Mouse (Mus musculus): ENCODE data around the gene Dnajb4.

Gene Dnajb4

GRCm38 (mm10) chr3:152166099-152166423 lies 44.0 kb downstream of the Dnajb4 start, which contains the start of gene Gipc2:
Gene Gipc2 (minus strand): TSS chr3:152166230.
- TF ChIP-seq GATA4 (IDR thresholded peaks at IDR 0.05; ENCODE audit: insufficient replicate concordance, low read length), result no peak

- no peak for TF ChIP-seq GATA4 (IDR thresholded peaks at IDR 0.05; ENCODE audit: insufficient replicate concordance, low read length)
Observed at GRCm38 (mm10) chr3:152165351-152166098, 44.6 kb downstream of the Dnajb4 start.

- no peak for TF ChIP-seq GATA4 (IDR thresholded peaks at IDR 0.05; ENCODE audit: insufficient replicate concordance, low read length)
Observed at GRCm38 (mm10) chr3:152165014-152165350, 45.1 kb downstream of the Dnajb4 start.

GRCm38 (mm10) chr3:152163320-152163719 lies 46.8 kb downstream of the Dnajb4 start:
- TF ChIP-seq GATA4 (IDR thresholded peaks at IDR 0.05; ENCODE audit: insufficient replicate concordance, low read length), result no peak

- TF ChIP-seq GATA4 (IDR thresholded peaks at IDR 0.05; ENCODE audit: insufficient replicate concordance, low read length), result no peak
Observed at GRCm38 (mm10) chr3:152160607-152161006, 49.5 kb downstream of the Dnajb4 start.

GRCm38 (mm10) chr3:152159321-152159720 lies 50.8 kb downstream of the Dnajb4 start:
- no peak for TF ChIP-seq GATA4 (IDR thresholded peaks at IDR 0.05; ENCODE audit: insufficient replicate concordance, low read length)

GRCm38 (mm10) chr3:152158344-152159291 lies 51.5 kb downstream of the Dnajb4 start:
- TF ChIP-seq GATA4 (IDR thresholded peaks at IDR 0.05; ENCODE audit: insufficient replicate concordance, low read length), result no peak

- no peak for TF ChIP-seq GATA4 (IDR thresholded peaks at IDR 0.05; ENCODE audit: insufficient replicate concordance, low read length)
Observed at GRCm38 (mm10) chr3:152156816-152157496, 53.1 kb downstream of the Dnajb4 start.

- TF ChIP-seq GATA4 (IDR thresholded peaks at IDR 0.05; ENCODE audit: insufficient replicate concordance, low read length), result no peak
Observed at GRCm38 (mm10) chr3:152155296-152155948, 54.7 kb downstream of the Dnajb4 start.

GRCm38 (mm10) chr3:152154095-152154494 lies 56.0 kb downstream of the Dnajb4 start:
- no peak for TF ChIP-seq GATA4 (IDR thresholded peaks at IDR 0.05; ENCODE audit: insufficient replicate concordance, low read length)

GRCm38 (mm10) chr3:152153152-152153551 lies 57.0 kb downstream of the Dnajb4 start:
- no peak for TF ChIP-seq GATA4 (IDR thresholded peaks at IDR 0.05; ENCODE audit: insufficient replicate concordance, low read length)

GRCm38 (mm10) chr3:152152483-152152804 lies 57.7 kb downstream of the Dnajb4 start:
- no peak for TF ChIP-seq GATA4 (IDR thresholded peaks at IDR 0.05; ENCODE audit: insufficient replicate concordance, low read length)

- TF ChIP-seq GATA4 (IDR thresholded peaks at IDR 0.05; ENCODE audit: insufficient replicate concordance, low read length), result no peak
Observed at GRCm38 (mm10) chr3:152151725-152152482, 58.2 kb downstream of the Dnajb4 start.

- TF ChIP-seq GATA4 (IDR thresholded peaks at IDR 0.05; ENCODE audit: insufficient replicate concordance, low read length), result no peak
Observed at GRCm38 (mm10) chr3:152149863-152150262, 60.2 kb downstream of the Dnajb4 start.

All from liver, adult (tissue).